Mouse (Mus musculus) splenic B cell, adult 2 months (primary cell): ENCODE results near the gene Six2.
"Not testable (repeated sequence)": the region's sequence is repeated elsewhere in the genome, so short reads cannot be mapped to it uniquely, and the experiment has no call there.

Experiments used
- DNase-seq: peaks from one replicate; pipeline ENCODE4 v3.0.0-alpha.2; 2011; ENCODE audit warnings: low read depth, low spot score
- H3K27me3 ChIP-seq: 2 replicates; pipeline ENCODE4 v1.6.1; 2012; ENCODE audit warnings: mild to moderate bottlenecking, low read length, moderate library complexity, mixed read lengths; ENCODE audit not compliant: control insufficient read depth, poor library complexity, insufficient read depth, severe bottlenecking
- H3K36me3 ChIP-seq: 2 replicates; pipeline ENCODE4 v1.6.1; 2012; ENCODE audit warnings: mild to moderate bottlenecking, low read length, moderate library complexity, mixed read lengths; ENCODE audit not compliant: control insufficient read depth, poor library complexity, insufficient read depth, severe bottlenecking

Gene Six2

DNA sequence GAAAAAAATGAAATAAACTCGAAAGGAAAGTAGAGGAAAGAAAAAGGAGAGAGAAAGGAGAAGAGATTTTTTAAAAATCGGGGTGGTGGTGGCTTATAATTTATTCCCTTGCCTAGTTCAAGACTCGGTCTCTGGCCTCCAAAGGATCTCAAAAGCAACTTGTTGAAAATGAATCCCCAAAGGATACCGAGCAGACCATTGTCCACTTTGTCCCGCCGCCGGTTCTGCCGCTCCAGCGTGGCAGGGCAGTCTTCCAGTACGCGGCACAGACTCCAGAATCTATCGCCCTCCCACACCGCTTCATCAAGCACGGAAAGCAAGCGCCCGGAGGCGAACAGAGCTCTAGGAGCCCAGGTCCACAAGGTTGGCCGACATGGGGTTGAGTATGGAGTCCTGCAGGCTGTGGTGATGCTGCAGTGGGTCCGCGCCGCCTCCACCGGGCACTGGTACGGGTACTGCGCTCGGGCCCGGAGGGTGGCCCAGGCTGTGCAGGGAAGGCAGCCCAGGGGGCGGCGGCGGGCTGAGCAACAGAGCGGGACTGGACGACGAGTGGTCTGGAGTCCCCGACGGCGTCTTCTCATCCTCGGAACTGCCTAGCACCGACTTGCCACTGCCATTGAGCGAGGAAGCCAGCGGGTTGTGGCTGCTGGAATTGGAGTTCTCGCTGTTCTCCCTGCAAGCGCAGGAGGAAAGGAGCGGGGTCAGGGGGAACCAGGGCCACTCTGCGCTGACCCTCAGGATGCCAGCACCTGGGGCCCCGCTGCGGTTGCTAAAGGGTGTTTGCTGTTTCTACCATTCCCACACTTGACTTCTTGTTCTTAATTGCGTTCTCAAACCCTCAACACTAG is 3.0 kb downstream of the Six2 start:
- H3K27me3 ChIP-seq: peaks cover 3% of the 10 kb centered on the region; the same call in 1 of the 2 replicates
- no peak for DNase-seq

DNA sequence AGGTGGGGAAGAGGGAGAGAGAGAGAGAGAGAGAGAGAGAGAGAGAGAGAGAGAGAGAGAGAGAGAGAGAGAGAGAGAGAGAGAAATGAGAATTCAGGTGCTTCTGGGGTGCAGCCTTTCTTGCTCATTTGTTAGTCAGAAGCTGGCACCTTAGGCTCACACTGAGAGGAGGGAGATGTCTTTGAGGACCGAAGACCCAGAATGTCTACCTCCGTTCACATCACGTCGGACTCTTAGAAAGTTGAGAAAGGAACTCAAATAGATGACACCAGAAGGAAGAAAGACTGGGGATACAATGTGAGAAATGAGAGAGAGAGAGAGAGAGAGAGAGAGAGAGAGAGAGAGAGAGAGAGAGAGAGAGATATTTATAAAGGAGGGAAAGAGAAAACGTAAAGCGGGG is 3.6 kb downstream of the Six2 start:
- not testable (repeated sequence) for DNase-seq, H3K36me3 ChIP-seq, H3K27me3 ChIP-seq

More for the DNA sequence above, 3.0 kb downstream of the Six2 start:
- no peaks in the 10 kb centered on the region for H3K36me3 ChIP-seq

DNA sequence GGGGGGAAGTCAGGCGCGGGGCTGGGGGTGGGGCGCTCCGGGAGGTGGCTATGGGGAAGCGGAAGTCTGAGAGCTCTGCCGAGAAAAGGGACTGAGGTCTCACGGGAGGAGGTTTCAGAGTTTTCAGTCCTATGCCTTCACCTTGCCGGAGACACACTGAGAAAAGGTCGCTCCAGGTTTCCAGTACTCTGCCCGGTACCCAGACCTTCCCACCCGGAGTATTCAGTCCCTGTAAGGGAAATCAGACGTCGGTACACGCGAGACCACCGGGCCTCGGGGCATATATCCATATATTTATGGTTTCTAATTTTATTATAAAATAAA is 4.1 kb downstream of the Six2 start:
- no peak for DNase-seq
- no peaks in the 10 kb centered on the region for H3K36me3 ChIP-seq
- peaks cover 3% of the 10 kb centered on the region; the same call in 1 of the 2 replicates for H3K27me3 ChIP-seq

DNA sequence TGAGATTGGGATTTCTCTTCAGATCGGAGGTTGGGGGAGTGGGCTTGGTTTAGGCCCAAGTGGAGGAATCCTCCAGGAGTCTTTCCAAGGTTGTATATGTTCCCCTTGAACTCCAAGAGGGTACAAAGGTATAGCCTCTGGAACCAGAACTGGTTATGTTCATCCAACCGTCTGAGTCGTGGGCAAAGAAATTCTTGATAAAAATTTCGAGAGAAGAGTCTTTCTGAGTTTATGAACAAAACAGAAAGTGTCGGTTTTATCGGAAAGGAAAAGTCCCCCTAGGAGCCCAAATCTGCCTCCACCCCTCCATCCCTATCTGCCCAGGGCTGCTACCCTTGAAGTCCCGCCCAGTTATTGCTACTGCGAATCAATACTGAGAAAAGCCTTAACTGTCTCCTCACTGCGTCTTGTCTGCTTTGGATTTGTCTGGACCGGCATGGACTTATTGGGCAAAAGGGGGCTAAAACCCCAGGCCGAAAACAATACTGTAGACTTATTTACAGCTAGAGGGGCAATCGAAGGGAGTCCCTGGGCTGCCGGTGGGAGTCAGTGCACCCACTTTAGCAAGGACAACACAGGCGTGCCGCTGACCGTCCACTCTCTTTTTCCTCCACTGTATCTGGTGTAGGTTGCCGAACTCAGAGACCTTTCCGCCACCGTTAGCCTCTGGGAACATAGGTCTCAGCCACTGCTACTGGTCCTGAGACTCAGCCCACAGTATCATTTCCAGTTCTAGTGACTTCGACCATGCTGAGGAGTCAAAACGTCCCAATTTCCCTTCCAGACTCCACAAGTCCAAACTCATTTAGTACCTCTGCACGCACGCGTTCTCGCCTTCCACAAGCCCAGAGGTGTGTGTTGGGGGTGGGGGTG is 4.7 kb downstream of the Six2 start:
- no peak for DNase-seq
- peaks cover 1% of the 10 kb centered on the region; the same call in 1 of the 2 replicates for H3K27me3 ChIP-seq
- no peaks in the 10 kb centered on the region for H3K36me3 ChIP-seq

DNA sequence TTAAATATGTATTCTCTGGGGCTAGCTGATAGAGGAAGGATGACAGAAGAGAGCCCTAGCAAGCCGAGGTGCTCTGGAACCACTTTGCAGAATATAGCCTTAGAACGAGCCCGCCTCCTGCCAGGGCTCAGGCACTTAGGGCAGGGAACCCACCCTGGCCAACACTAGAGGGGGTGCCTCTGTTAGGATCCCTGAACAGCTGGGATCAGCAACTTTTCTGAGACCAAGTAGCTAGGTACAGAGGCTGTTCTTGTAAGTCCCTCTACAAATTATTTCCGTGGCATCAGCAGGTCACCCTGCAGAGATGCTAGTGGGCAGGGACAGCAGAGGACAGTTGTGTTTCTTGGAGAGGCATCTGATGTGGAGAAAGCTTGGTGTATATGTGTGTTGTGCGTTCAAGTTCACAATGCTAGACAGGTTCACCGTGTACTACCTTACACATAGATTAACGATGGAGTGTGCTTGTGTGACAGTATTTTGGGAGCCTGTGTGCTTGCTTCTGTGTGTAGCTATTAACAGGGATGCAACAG is 5.8 kb downstream of the Six2 start:
- no peaks in the 10 kb centered on the region for H3K27me3 ChIP-seq
- DNase-seq: no peak

DNA sequence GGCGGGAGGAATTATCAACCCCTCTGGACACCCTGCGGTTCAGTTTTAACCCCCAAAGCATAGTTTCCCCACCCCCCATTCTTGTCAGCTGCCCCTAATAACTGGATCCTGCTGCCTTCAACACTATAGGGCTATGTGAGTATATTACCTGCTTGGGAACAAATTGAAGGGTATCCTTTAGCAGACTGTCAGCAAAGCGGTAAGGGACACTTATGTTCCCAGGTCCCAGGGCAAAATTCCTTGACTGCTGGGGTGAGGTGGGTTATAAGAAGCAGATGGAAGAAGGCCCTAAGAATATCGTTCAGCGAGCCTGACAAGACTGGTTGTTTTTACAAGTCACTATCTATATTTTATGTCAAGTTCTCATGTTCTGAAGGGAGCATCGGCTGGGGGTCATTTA is 6.3 kb downstream of the Six2 start:
- no peaks in the 10 kb centered on the region for H3K27me3 ChIP-seq
- no peak for DNase-seq
- H3K36me3 ChIP-seq: no peaks in the 10 kb centered on the region

More for the DNA sequence above, 5.8 kb downstream of the Six2 start:
- H3K36me3 ChIP-seq: no peaks in the 10 kb centered on the region

DNA sequence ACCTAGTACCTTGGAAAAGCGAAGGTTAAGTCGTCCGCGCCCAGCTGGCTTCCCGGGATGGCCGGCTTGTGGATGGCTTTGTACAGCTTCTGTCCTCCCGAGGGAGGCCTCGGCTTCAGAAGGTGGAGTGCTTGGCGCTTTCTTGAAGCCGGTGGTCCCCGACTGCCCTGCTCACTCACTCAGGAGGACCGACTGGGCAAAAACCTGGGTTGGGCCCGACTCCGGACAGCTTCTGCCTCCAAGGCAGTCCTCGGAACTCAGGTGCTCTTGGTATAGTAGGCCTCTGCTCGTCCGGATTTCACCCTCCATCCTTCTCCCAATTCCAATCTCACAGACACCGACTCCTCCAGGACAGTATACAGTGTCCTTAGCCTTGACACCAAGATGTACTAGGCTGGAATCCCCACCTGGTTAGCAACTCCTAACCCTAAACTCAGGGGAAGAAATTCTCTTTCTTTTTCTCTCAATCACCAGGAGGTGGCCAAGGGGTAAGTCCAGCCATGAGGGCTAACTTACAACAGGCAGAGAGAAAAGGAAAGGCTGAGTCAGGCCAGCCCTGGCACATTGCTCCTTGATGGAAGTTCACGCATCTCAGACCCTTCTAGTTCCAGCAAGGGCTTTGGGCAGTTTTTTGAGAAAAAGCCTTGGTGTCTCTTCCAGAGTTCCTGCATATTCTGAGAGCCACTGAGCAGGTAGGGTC is 7.1 kb downstream of the Six2 start:
- no peak for DNase-seq
- no peaks in the 10 kb centered on the region for H3K36me3 ChIP-seq
- no peaks in the 10 kb centered on the region for H3K27me3 ChIP-seq

DNA sequence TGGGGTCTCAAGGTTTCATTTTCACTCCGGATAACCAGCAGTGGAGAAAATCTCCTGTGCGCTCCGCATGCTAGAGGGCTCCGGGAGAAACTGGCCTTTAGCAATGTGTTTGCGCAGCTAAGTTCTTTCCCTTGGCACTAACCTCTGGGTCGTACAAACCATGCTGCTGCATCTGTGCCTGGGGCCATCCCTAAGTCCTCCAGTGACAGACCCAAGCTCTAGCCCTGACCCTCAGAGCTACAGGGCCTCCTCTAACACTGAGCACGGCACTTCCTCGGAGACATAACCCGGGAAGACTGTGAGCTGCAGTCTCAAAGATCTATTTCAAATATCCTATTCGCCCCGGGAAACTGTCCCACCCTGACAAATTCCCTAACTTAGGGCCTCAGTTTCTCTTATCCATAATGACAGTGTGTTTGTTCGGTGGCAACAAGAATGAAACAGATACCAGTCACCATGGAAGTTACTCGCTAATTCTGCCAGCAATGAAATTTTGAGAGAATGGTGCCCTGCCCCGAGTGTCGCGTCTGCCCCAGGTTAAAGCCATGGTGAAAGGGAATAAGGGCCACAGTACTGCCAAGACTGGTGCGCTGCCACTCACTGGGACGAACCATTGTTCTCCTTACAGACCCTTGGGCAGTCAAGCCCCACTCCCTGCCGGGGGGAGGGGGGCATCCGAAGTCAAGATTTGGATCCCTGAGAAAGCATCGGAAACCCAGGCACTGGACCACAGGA is 7.8 kb downstream of the Six2 start:
- H3K36me3 ChIP-seq: no peaks in the 10 kb centered on the region
- no peak for DNase-seq
- H3K27me3 ChIP-seq: no peaks in the 10 kb centered on the region

DNA sequence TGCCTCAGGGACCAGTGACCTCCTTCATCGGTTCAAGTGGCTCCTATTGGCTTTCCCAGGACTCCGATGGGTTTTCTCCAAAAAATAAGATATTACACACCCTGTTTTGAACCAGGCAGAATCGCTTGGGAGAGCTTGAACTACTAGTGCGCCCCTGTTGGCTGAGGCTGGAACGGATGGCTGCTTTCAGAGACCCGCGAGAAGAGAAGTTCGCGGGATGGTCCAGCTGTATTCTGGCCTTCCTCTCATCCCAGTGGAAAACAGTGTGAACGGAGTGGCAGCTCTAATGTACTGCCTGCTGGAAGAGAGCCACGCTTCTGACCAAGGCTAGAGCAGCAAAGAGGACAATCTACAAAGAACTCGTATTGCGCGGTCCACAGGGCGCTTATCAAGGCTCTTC is 8.4 kb downstream of the Six2 start:
- H3K27me3 ChIP-seq: no peaks in the 10 kb centered on the region
- no peak for DNase-seq
- no peaks in the 10 kb centered on the region for H3K36me3 ChIP-seq

DNA sequence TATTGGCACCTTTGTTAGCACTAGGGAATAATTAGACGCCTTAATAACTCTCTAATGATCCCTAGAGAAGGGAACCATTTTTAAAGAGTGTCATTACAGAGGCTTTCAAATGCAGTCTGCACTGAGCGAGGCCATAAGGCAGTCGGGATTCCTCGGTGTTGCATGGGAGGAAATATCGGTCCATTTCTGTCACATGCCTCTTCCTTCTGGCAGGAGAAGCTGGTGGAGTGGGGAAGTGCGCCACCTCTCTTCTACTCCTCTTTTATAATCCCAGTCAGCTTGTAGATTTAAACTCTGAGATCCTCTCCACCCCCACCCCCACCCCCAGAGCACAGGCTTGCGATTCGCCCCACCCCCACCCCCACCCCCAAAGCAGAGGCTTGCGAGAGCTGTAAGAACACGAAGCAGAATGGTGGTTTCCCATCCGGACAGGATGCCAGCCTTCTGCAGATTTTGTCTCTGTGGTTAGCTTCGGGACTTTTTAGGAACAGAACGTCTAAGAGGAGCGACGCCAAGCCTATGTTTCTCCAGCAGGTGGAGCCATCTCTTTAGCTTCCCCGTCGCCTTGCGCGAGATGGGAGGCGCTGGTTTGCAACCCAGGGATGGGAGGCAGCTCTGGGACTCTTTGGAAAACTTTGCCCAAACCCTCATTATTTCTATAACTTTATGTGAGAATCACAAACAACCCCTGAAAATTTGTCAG is 23.3 kb downstream of the Six2 start:
- H3K36me3 ChIP-seq: no peaks in the 10 kb centered on the region
- no peaks in the 10 kb centered on the region; the same call in 1 of the 2 replicates for H3K27me3 ChIP-seq
- peak; percentile 29 for DNase-seq

DNA sequence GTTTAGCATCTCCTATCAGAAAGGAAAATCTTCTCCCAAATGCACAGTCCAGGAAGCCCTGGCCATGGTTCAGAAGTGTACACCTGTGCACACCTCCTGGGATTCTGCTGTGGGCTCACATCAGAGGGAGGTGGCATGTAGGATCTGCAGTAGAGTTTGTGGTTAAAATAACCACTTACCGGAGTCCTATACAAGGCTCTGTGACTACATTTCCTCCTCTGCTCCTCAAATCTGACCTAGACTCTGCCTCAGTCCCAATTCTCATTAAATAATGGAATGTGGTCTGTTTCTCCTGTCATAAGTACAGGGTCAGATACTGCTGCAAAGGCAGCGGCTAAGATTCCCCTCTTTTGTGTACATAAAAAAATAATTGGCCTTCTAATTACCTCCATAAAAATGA is 23.9 kb downstream of the Six2 start:
- no peak for DNase-seq
- H3K27me3 ChIP-seq: no peaks in the 10 kb centered on the region; the same call in 1 of the 2 replicates
- H3K36me3 ChIP-seq: no peaks in the 10 kb centered on the region

DNA sequence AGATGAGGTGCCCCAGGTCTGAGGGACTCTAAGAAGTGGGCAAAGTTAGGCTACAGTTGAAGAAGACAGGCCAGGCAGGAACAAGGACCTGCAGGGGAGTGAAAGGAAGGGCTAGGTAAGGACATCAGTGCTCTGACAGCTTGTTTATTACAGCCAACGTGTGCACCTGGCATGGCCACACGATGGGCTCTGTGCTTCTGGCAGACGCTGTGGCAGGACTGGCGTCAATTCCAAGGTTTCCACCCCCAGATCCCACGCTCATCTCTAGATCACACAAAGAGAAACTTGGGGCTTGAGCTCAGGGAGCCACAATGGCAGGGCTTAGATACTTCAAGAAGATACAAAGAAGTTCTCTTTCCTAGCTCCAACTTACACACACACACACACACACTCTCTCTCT is 26.6 kb downstream of the Six2 start:
- no peaks in the 10 kb centered on the region for H3K36me3 ChIP-seq
- no peak for DNase-seq
- H3K27me3 ChIP-seq: no peaks in the 10 kb centered on the region; the same call in 1 of the 2 replicates

DNA sequence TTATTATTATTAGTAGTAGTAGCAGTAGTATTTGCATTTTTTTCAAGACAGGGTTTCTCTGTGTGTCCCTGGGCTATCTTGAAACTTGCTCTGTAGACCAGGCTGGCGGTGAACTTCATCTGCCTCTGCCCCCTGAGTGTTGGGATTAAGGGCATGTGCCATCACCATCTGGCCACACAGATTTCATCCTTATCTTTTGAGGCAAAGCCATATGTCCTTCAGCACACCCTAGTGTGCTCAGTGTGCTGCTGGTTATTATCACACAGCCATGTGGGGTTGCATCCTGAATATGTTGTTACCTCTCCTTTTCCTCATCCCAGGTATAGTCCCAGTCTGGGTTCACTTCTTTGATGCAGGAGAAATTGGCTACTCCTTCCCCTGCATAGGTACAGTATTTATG is 28.1 kb downstream of the Six2 start:
- H3K36me3 ChIP-seq: no peaks in the 10 kb centered on the region
- no peaks in the 10 kb centered on the region; the same call in 1 of the 2 replicates for H3K27me3 ChIP-seq
- no peak for DNase-seq
